Mouse (Mus musculus) hindbrain, embryonic 15.5 days (tissue): ENCODE measurements around the gene Prr14l. TPM values are rescaled to one million over a fixed set of nuclear protein-coding genes. Genes with fewer than 3 reads are reported as not detected.
"Not testable (repeated sequence)": the region's sequence is repeated elsewhere in the genome, so short reads cannot be mapped to it uniquely, and the experiment has no call there.

Experiments
- ATAC-seq: fragments of 200-750 bp; cut with Nextera tagmentation; 2 replicates; pipeline ENCODE4 v1.8.0; 2017; ENCODE audit warnings: low read depth, moderate number of reproducible peaks, moderate TSS enrichment; ENCODE audit not compliant: low FRiP score
- H3K27ac ChIP-seq: fragments of 300-500 bp; sonication (generic); replicated peaks from 2 replicates; pipeline ENCODE4 v1.5.1; 2015; ENCODE audit warnings: mild to moderate bottlenecking, inconsistent platforms
- H3K27me3 ChIP-seq: fragments of 300-500 bp; sonication (generic); 2 replicates; pipeline ENCODE4 v1.6.1; 2015; ENCODE audit warnings: control low read depth, inconsistent platforms
- H3K36me3 ChIP-seq: fragments of 300-500 bp; sonication (generic); 2 replicates; pipeline ENCODE4 v1.6.1; 2015; ENCODE audit warnings: control low read depth, inconsistent platforms
- H3K4me1 ChIP-seq: fragments of 300-500 bp; sonication (generic); replicated peaks from 2 replicates; pipeline ENCODE4 v1.6.1; 2015; ENCODE audit warnings: control low read depth, inconsistent platforms
- H3K4me2 ChIP-seq: fragments of 300-500 bp; sonication (generic); 2 replicates; pipeline ENCODE4 v1.6.1; 2015; ENCODE audit warnings: moderate library complexity, mild to moderate bottlenecking, inconsistent platforms
- H3K4me3 ChIP-seq: fragments of 300-500 bp; sonication (generic); 2 replicates; pipeline ENCODE4 v1.5.1; 2015; ENCODE audit warnings: mild to moderate bottlenecking, inconsistent platforms
- H3K9ac ChIP-seq: fragments of 300-500 bp; sonication (generic); 2 replicates; pipeline ENCODE4 v1.6.1; 2015; ENCODE audit warnings: inconsistent platforms
- H3K9me3 ChIP-seq: fragments of 300-500 bp; sonication (generic); 2 replicates; pipeline ENCODE4 v1.6.1; 2016; ENCODE audit warnings: control low read depth, inconsistent platforms
- WGBS: fragments of 180-500 bp; shearing (Covaris S2); methylation state at CpG from one replicate; pipeline ENCODE4 v1.1.7; 2015; 5-methylcytosine and 5-hydroxymethylcytosine counted together
- polyA plus RNA-seq: library from polyadenylated mRNA; unstranded; fragments of >200 nt; fragmentation: Nextera tagmentation; extraction: Ambion mirVana; gene quantifications from 2 replicates; pipeline ENCODE4 v1.2.1, GENCODE M21; 2015

Gene Prr14l
- polyA plus RNA-seq, 1 experiment from 2014 or later: 7.9 TPM

DNA sequence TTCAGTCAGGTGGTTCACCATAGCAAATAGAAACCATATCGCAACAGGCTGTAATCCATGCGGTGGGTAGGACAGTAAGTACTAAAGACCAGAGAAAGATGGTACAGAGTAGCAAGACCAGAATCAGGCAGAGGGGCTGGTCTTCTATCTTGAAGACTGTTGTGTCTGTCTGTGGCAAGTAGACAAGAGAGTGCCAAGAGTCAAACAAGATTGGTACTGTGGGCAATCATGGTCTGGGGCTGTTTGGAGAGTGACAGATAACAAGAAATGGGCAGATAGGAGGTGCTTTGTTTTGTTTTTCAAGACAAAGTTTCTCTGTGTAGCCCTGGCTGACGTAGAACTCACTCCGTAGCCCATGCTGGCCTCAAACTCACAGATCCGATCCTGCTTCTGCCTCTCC is 72.5 kb downstream of the Prr14l start:
- no peak for ATAC-seq
- peaks cover 16% of the 10 kb centered on the region for H3K4me1 ChIP-seq
- H3K4me3 ChIP-seq: no peak overlapping the region
- no peaks in the 10 kb centered on the region for H3K9me3 ChIP-seq
- no peak overlapping the region for H3K27ac ChIP-seq
- no peaks in the 10 kb centered on the region for H3K36me3 ChIP-seq
- WGBS: 96% methylated on average over 5 of the region's 5 CpGs
- H3K9ac ChIP-seq: no peak overlapping the region
- H3K4me2 ChIP-seq: no peak overlapping the region
- H3K27me3 ChIP-seq: no peaks in the 10 kb centered on the region

- ATAC-seq: no peak
- H3K4me1 ChIP-seq: no peaks in the 10 kb centered on the region
- no peak overlapping the region for H3K4me2 ChIP-seq
- no peaks in the 10 kb centered on the region for H3K27me3 ChIP-seq
- no peaks in the 10 kb centered on the region for H3K9me3 ChIP-seq
- no peak overlapping the region for H3K27ac ChIP-seq
- H3K9ac ChIP-seq: no peak overlapping the region
- H3K4me3 ChIP-seq: no peak overlapping the region
- 95% methylated on average over 3 of the region's 3 CpGs for WGBS
- peaks cover 9% of the 10 kb centered on the region for H3K36me3 ChIP-seq
Measured at GRCm38 (mm10) chr5:32778168-32778567, 75.9 kb downstream of the Prr14l start.

DNA sequence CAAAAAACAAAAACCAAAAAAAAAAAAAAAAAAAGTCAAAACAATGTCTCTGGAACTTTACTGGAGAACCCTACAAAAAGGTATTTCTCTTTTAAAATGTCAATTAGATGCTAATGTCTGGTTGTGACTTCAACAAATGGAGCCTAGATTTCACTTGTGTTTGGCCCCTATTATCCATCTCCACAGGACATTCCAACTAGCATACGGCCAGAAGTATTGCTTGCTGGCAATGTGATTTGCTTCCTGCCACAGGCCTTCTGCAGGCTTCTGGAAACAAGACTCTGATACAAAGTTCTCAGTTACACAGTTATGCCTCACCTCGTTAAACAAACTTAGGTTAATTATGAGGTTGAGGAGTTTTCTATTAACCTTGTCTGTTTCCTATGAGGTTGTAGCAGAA is 81.7 kb downstream of the Prr14l start:
- H3K36me3 ChIP-seq: peaks cover 27% of the 10 kb centered on the region
- H3K4me2 ChIP-seq: no peak overlapping the region
- no peak overlapping the region for H3K9ac ChIP-seq
- H3K9me3 ChIP-seq: no peaks in the 10 kb centered on the region
- 81% methylated on average over 2 of the region's 2 CpGs for WGBS
- no peaks in the 10 kb centered on the region for H3K4me1 ChIP-seq
- H3K4me3 ChIP-seq: no peak overlapping the region
- ATAC-seq: no peak
- H3K27ac ChIP-seq: no peak overlapping the region
- no peaks in the 10 kb centered on the region for H3K27me3 ChIP-seq

- Histone ChIP-seq H3K27ac (no peak overlapping the region), H3K9ac (no peak overlapping the region), H3K27me3 (no peaks in the 10 kb centered on the region), H3K36me3 (peaks cover 29% of the 10 kb centered on the region), H3K4me1 (no peaks in the 10 kb centered on the region), H3K4me3 (no peak overlapping the region), H3K9me3 (no peaks in the 10 kb centered on the region), H3K4me2 (no peak overlapping the region)
- WGBS: 91% methylated on average over 4 of the region's 4 CpGs
- ATAC-seq: no peak
Measured at GRCm38 (mm10) chr5:32767636-32768373, 86.3 kb downstream of the Prr14l start.

DNA sequence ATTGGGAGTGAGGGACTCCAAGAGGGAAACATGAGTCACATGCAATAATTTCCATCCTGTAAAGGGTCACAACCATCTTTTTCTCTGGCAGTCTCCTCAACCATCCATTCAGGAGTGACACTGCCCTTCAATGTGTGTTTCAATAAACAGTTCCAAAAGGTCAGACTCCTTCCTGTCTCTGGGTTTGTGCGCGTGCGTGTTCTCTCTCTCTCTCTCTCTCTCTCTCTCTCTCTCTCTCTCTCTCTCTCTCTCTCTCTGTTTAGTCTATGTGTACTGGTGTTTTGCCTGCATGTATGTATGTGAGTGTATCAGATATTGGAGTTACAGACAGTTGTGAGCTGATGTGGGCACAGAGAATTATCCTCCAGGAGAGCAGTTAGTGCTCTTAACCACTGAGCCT is 87.1 kb downstream of the Prr14l start:
- H3K9ac ChIP-seq: no peak overlapping the region
- no peaks in the 10 kb centered on the region for H3K9me3 ChIP-seq
- H3K36me3 ChIP-seq: peaks cover 30% of the 10 kb centered on the region

DNA sequence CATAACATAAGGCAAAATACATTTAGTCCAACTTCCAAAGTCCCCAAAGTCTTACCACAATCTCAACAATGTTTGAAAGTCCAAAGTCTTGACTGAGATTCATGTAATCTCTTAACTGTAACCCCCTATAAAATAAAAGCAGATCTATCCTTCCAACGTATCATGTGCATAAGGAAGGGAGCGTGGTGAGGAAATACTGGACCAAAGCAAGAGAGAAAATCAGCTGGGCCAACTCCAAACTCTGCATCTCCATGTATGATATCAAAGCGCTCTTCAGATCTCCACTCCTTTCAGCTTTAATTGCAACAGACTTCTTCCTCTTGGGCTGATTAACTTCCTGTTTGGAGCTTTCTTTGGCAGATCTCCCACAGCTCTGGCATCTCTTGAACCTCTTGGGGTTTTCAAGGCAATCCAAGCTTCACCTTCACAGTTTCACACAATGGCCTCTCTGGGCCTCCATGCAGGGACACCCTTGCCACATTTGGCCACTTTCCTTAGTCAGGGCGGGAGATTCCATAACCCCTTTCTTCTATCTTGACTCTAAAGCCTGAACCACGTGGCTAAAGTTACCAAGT is 92.4 kb downstream of the Prr14l start:
- peaks cover 23% of the 10 kb centered on the region for H3K36me3 ChIP-seq
- no peak overlapping the region for H3K27ac ChIP-seq
- no peaks in the 10 kb centered on the region for H3K27me3 ChIP-seq
- 94% methylated on average over 5 of the region's 5 CpGs for WGBS
- H3K4me1 ChIP-seq: no peaks in the 10 kb centered on the region
- no peak overlapping the region for H3K4me2 ChIP-seq
- H3K9ac ChIP-seq: no peak overlapping the region
- H3K9me3 ChIP-seq: no peaks in the 10 kb centered on the region
- no peak for ATAC-seq
- no peak overlapping the region for H3K4me3 ChIP-seq

More for the DNA sequence above, 87.1 kb downstream of the Prr14l start:
- Histone ChIP-seq H3K27me3 (no peaks in the 10 kb centered on the region), H3K4me1 (no peaks in the 10 kb centered on the region), H3K27ac (no peak overlapping the region), H3K4me2 (no peak overlapping the region), H3K4me3 (no peak overlapping the region)
- WGBS: 81% methylated on average over 3 of the region's 3 CpGs
- ATAC-seq: no peak

- 91% methylated on average over 3 of the region's 3 CpGs for WGBS
- no peak overlapping the region for H3K4me3 ChIP-seq
- no peaks in the 10 kb centered on the region for H3K4me1 ChIP-seq
- no peaks in the 10 kb centered on the region for H3K27me3 ChIP-seq
- peaks cover 23% of the 10 kb centered on the region for H3K36me3 ChIP-seq
- H3K4me2 ChIP-seq: no peak overlapping the region
- ATAC-seq: no peak
- H3K27ac ChIP-seq: no peak overlapping the region
- no peak overlapping the region for H3K9ac ChIP-seq
- H3K9me3 ChIP-seq: no peaks in the 10 kb centered on the region
Measured at GRCm38 (mm10) chr5:32760787-32761186, 93.3 kb downstream of the Prr14l start.

GRCm38 (mm10) chr5:32760352-32760751 is 93.7 kb downstream of the Prr14l start:
- H3K4me3 ChIP-seq, ATAC-seq, H3K4me1 ChIP-seq, H3K9ac ChIP-seq, H3K9me3 ChIP-seq, H3K4me2 ChIP-seq, H3K27ac ChIP-seq, H3K27me3 ChIP-seq: not testable (repeated sequence)
- H3K36me3 ChIP-seq: peaks cover 23% of the 10 kb centered on the region
- WGBS: 96% methylated on average over 18 of the region's 18 CpGs

DNA sequence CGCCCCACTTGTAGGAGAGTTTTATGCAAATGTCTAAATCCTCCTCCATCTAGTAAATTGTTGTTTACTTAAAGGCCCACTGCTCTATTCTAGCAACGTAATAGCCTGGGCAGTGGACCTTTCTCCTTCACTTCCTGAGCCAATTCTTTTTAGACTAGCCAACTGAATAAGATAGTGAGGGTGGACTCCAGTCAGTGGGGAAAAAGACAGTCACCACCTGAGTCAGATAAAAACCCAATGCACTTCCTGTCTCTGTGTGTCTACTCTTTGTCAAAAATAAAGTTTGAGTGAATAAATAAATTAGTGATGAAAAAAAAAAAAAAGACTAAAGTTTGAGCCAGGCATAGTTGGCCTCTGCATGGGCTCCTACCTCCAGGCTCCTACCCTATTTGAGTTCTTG is 94.4 kb downstream of the Prr14l start:
- no peaks in the 10 kb centered on the region for H3K27me3 ChIP-seq
- H3K4me3 ChIP-seq: no peak overlapping the region
- H3K9me3 ChIP-seq: no peaks in the 10 kb centered on the region
- no peak overlapping the region for H3K4me2 ChIP-seq
- H3K4me1 ChIP-seq: no peaks in the 10 kb centered on the region
- ATAC-seq: no peak
- H3K9ac ChIP-seq: no peak overlapping the region
- H3K27ac ChIP-seq: no peak overlapping the region
- peaks cover 23% of the 10 kb centered on the region for H3K36me3 ChIP-seq
- WGBS: 87% methylated on average over 2 of the region's 2 CpGs

GRCm38 (mm10) chr5:32756141-32756540 is 97.9 kb downstream of the Prr14l start:
- no peaks in the 10 kb centered on the region for H3K4me1 ChIP-seq
- no peak overlapping the region for H3K4me2 ChIP-seq
- H3K27me3 ChIP-seq: no peaks in the 10 kb centered on the region
- H3K36me3 ChIP-seq: no peaks in the 10 kb centered on the region
- no peak overlapping the region for H3K4me3 ChIP-seq
- H3K9me3 ChIP-seq: no peaks in the 10 kb centered on the region
- no peak overlapping the region for H3K9ac ChIP-seq
- WGBS: 98% methylated on average over 8 of the region's 8 CpGs
- no peak overlapping the region for H3K27ac ChIP-seq
- ATAC-seq: no peak

- no peak overlapping the region for H3K27ac ChIP-seq
- H3K4me3 ChIP-seq: no peak overlapping the region
- H3K9ac ChIP-seq: no peak overlapping the region
- WGBS: 55% methylated on average over 2 of the region's 2 CpGs
- H3K27me3 ChIP-seq: no peaks in the 10 kb centered on the region
- H3K4me1 ChIP-seq: no peaks in the 10 kb centered on the region
- H3K4me2 ChIP-seq: no peak overlapping the region
- H3K9me3 ChIP-seq: no peaks in the 10 kb centered on the region
- ATAC-seq: no peak
- no peaks in the 10 kb centered on the region for H3K36me3 ChIP-seq
Measured at GRCm38 (mm10) chr5:32751736-32752135, 102.3 kb downstream of the Prr14l start.

DNA sequence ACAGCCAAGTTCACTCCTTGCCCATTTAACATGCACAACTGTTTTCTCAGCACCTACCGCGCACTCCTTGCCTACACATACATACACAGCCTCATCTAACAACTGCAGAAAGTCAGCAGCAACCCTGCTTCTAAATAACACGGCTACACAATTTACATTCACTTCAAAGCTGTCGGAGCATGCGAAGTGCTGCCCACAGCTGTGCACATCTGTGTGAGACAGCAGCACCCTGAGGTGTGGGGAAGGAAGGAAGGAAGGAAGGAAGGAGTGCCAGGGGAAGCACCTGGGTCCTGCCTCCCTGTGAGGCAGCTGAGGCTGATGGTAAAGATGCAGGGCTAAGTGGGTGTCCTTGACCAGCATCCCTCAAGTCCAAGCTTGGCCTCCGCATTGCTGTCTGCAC is 105.1 kb downstream of the Prr14l start:
- H3K36me3 ChIP-seq: no peaks in the 10 kb centered on the region
- ATAC-seq: no peak
- H3K27ac ChIP-seq: no peak overlapping the region
- H3K4me2 ChIP-seq: no peak overlapping the region
- no peaks in the 10 kb centered on the region for H3K27me3 ChIP-seq
- no peak overlapping the region for H3K9ac ChIP-seq
- no peak overlapping the region for H3K4me3 ChIP-seq
- no peaks in the 10 kb centered on the region for H3K4me1 ChIP-seq
- WGBS: 93% methylated on average over 6 of the region's 6 CpGs
- H3K9me3 ChIP-seq: no peaks in the 10 kb centered on the region
